Mouse (Mus musculus): ENCODE data around the gene Dnpep.

Dnpep gene

GRCm38 (mm10) chr1:75317241-75318201 lies at the start of gene Dnpep:
TSS of gene Dnpep (minus strand) at chr1:75317990.
- in situ Hi-C loops (cut with MboI; ENCODE audit: low pct_unique_long_range_greater_than_20kb in 1 of 2, low sequenced_read_pairs in 2 of 2, unreplicated experiment in 1 of 2) = no loop called here

- in situ Hi-C loops (cut with MboI; ENCODE audit: low pct_unique_long_range_greater_than_20kb in 1 of 2, low sequenced_read_pairs in 2 of 2, unreplicated experiment in 1 of 2) = no loop called here
Observed at GRCm38 (mm10) chr1:75365510-75366137, 47.8 kb upstream of the Dnpep start.

- in situ Hi-C loops (cut with MboI; ENCODE audit: low pct_unique_long_range_greater_than_20kb in 1 of 2, low sequenced_read_pairs in 2 of 2, unreplicated experiment in 1 of 2) = no loop called here
Observed at GRCm38 (mm10) chr1:75363868-75364267, 46.1 kb upstream of the Dnpep start.

- in situ Hi-C loops (cut with MboI; ENCODE audit: low pct_unique_long_range_greater_than_20kb in 1 of 2, low sequenced_read_pairs in 2 of 2, unreplicated experiment in 1 of 2) = no loop called here
Observed at GRCm38 (mm10) chr1:75361750-75362149, 44.0 kb upstream of the Dnpep start.

- in situ Hi-C loops (cut with MboI; ENCODE audit: low pct_unique_long_range_greater_than_20kb in 1 of 2, low sequenced_read_pairs in 2 of 2, unreplicated experiment in 1 of 2) = no loop called here
Observed at GRCm38 (mm10) chr1:75361123-75361522, 43.3 kb upstream of the Dnpep start.

GRCm38 (mm10) chr1:75360112-75361031 lies 42.6 kb upstream of the Dnpep start, which contains the start of gene Des:
TSS of gene Des (plus strand) at chr1:75360329.
- in situ Hi-C loops (cut with MboI; ENCODE audit: low pct_unique_long_range_greater_than_20kb in 1 of 2, low sequenced_read_pairs in 2 of 2, unreplicated experiment in 1 of 2) = no loop called here

DNA sequence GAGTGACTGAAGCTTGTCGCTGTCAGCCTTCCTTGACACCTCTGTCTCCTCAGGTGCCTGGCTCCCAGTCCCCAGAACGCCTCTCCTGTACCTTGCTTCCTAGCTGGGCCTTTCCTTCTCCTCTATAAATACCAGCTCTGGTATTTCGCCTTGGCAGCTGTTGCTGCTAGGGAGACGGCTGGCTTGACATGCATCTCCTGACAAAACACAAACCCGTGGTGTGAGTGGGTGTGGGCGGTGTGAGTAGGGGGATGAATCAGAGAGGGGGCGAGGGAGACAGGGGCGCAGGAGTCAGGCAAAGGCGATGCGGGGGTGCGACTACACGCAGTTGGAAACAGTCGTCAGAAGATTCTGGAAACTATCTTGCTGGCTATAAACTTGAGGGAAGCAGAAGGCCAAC lies 41.6 kb upstream of the Dnpep start:
- in situ Hi-C loops (cut with MboI; ENCODE audit: low pct_unique_long_range_greater_than_20kb in 1 of 2, low sequenced_read_pairs in 2 of 2, unreplicated experiment in 1 of 2) = no loop called here

GRCm38 (mm10) chr1:75358009-75358408 lies 40.2 kb upstream of the Dnpep start:
- in situ Hi-C loops (cut with MboI; ENCODE audit: low pct_unique_long_range_greater_than_20kb in 1 of 2, low sequenced_read_pairs in 2 of 2, unreplicated experiment in 1 of 2) = no loop called here

DNA sequence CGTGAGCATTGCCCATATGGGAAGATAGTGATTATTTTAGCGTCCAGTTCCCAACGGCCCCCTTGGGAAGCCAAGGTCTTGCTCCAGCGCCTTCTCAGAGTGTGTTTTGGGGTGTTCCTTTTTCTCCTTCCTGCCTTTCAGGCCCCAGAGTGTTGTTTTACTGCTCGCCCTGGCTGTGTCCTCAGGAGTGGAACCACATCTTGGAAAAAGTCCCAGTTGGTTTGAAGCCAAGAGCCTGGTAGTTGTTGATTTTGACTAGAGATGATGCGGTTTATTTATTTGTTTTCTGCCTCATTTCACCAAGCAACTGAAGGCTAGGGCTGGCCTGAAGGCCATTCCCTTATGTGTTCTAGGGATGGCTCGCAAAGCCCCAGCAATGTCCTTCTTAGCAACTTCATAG lies 39.5 kb upstream of the Dnpep start:
- in situ Hi-C loops (cut with MboI; ENCODE audit: low pct_unique_long_range_greater_than_20kb in 1 of 2, low sequenced_read_pairs in 2 of 2, unreplicated experiment in 1 of 2) = no loop called here

- in situ Hi-C loops (cut with MboI; ENCODE audit: low pct_unique_long_range_greater_than_20kb in 1 of 2, low sequenced_read_pairs in 2 of 2, unreplicated experiment in 1 of 2) = loop anchor here (10.0 kb wide), 2 partner anchors 126 to 216 kb away; partner anchors contain the start of genes Chpf (in 1 of the 2) and Tmem198 (in 1 of the 2)
Observed at GRCm38 (mm10) chr1:75349275-75349674, 31.5 kb upstream of the Dnpep start.

DNA sequence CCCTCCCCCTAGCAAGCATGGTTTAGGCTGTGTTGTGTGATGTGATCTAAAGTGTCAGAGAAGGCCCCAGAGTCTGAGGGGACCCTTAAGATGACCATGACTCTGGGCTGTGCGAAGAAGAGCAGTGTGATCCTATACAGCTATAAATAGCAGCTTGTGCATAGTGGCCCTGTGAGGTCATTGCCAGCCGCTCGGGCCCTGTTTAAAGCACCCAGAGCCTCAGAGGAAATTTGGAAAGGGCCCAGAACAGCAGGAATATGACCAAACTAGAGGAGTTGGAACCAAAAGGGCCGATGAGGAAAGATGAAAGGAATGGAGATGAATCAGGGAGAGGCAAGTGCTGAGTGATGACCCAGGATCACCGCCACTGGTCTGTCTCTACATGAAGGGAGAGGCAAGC lies 29.5 kb upstream of the Dnpep start:
- in situ Hi-C loops (cut with MboI; ENCODE audit: low pct_unique_long_range_greater_than_20kb in 1 of 2, low sequenced_read_pairs in 2 of 2, unreplicated experiment in 1 of 2) = loop anchor here (10.0 kb wide), 2 partner anchors 128 to 218 kb away; partner anchors contain the start of genes Chpf (in 1 of the 2) and Tmem198 (in 1 of the 2)

- in situ Hi-C loops (cut with MboI; ENCODE audit: low pct_unique_long_range_greater_than_20kb in 1 of 2, low sequenced_read_pairs in 2 of 2, unreplicated experiment in 1 of 2) = loop anchor here (10.0 kb wide), 2 partner anchors 130 to 220 kb away; partner anchors contain the start of genes Chpf (in 1 of the 2) and Tmem198 (in 1 of the 2)
Observed at GRCm38 (mm10) chr1:75345036-75345935, 27.5 kb upstream of the Dnpep start.

DNA sequence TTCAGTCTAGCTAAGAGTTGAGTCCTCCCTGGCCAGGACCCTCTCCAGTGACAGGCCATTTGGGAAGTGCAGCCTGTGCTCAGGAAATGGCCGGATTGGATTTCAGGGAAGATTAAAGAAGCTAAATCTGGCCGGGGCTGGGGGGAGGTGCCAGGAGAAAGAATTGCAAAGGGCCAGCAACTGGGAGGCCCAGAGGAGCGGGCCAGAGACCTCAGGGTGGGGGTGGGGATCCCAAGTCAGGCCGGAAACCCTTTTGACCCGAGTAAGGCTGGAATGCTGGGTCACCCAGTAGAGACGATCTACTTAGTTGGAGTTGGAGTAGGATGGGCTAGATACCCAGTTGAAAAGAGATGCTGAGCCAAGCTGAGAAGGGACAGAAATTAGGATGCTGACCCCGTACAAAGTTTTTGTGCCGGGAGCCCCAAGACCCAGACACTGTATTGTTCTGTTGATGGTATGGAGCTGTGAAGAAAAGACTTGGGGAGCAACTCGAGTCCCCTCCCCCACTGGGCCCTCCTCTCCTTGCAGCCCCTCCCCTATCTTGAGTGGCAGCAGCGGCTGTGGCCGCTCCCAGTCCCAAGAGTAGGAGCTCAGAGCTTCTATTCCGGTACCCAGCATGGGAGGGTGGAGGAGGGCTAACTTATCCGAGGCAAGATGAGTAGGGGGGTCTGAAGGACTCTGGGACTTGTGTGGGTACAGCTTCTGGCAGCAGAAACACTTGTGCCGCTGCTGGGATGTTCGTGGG lies 26.7 kb upstream of the Dnpep start:
- in situ Hi-C loops (cut with MboI; ENCODE audit: low pct_unique_long_range_greater_than_20kb in 1 of 2, low sequenced_read_pairs in 2 of 2, unreplicated experiment in 1 of 2) = loop anchor here (10.0 kb wide), 2 partner anchors 130 to 220 kb away; partner anchors contain the start of genes Chpf (in 1 of the 2) and Tmem198 (in 1 of the 2)

DNA sequence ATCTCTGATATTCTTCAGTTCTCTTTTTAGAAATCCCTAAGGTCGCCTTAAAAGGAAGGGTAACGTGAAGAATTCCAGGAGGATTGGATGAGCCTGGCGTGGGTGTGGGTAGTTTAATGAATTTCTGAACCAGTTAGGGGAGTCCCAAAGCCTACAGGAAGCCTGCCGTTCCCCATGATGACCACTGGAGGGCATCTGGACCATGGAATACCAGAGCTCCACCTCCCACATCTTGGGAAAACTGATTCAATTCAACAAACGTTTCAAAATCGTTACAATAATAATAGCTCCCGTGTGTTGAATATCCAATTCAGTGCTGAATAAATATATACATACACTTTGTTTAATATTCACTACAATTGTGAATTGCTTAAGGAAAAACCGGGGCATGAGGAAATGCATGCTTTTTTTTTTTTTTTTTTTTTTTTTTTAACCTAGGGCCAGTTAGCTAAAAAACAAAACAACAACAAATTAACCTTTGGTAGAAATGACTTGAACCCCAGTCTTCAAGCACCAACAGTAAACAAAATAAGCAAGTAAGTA lies 25.2 kb upstream of the Dnpep start:
- in situ Hi-C loops (cut with MboI; ENCODE audit: low pct_unique_long_range_greater_than_20kb in 1 of 2, low sequenced_read_pairs in 2 of 2, unreplicated experiment in 1 of 2) = loop anchor here (10.0 kb wide), 2 partner anchors 132 to 222 kb away; partner anchors contain the start of genes Chpf (in 1 of the 2) and Tmem198 (in 1 of the 2)

DNA sequence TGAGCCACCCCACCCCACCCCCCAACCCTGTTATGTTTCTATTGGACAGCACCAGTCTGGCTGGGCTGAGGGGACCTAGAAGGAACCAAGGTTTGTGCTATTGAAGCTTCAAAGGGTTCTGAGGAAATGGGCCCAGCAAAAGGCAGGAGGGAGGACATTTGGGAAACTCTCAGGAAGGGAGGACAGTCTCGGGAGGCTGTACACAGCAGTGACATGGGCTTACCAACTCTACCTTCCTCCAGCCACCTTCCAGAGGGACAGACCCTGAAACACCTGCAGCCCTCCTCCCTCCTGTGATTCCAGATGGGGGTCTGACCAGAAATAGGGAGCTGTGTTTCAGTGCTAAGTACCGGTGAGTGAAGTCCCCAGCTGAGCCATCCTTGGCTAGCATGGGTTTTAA lies 22.7 kb upstream of the Dnpep start:
- in situ Hi-C loops (cut with MboI; ENCODE audit: low pct_unique_long_range_greater_than_20kb in 1 of 2, low sequenced_read_pairs in 2 of 2, unreplicated experiment in 1 of 2) = loop anchor here (10.0 kb wide), 2 partner anchors 134 to 224 kb away; partner anchors contain the start of genes Chpf (in 1 of the 2) and Tmem198 (in 1 of the 2)

- in situ Hi-C loops (cut with MboI; ENCODE audit: low pct_unique_long_range_greater_than_20kb in 1 of 2, low sequenced_read_pairs in 2 of 2, unreplicated experiment in 1 of 2) = loop anchor here in 1 of 2 experiments (5.0 kb wide), 1 partner anchor 128 kb away; no protein-coding TSS in a partner anchor
Observed at GRCm38 (mm10) chr1:75339337-75339736, 21.5 kb upstream of the Dnpep start.

Data from mouse embryonic stem cell (cell line).